Mouse (Mus musculus) hindbrain, postnatal 0 days (tissue): Measurements from ENCODE around the gene Grk1. TPM values are rescaled to one million over a fixed set of nuclear protein-coding genes. Genes with fewer than 3 reads are reported as not detected.

Source experiments
- ATAC-seq: fragments of 200-750 bp; cut with Nextera tagmentation; 2 replicates; pipeline ENCODE4 v1.8.0; 2017; ENCODE audit warnings: mild to moderate bottlenecking, moderate TSS enrichment, moderate library complexity
- DNase-seq: peaks from one replicate; pipeline ENCODE4 v3.0.0-alpha.2; 2015; ENCODE audit warnings: low spot score
- H3K27ac ChIP-seq: fragments of 300-500 bp; sonication (generic); 2 replicates; pipeline ENCODE4 v1.5.1; 2014; ENCODE audit warnings: mild to moderate bottlenecking
- H3K27me3 ChIP-seq: fragments of 300-500 bp; sonication (generic); 2 replicates; pipeline ENCODE4 v1.6.1; 2014; ENCODE audit warnings: low read length, mixed read lengths; ENCODE audit not compliant: insufficient read depth
- H3K36me3 ChIP-seq: fragments of 300-500 bp; sonication (generic); 2 replicates; pipeline ENCODE4 v1.6.1; 2014; ENCODE audit warnings: low read length, mixed read lengths; ENCODE audit not compliant: insufficient read depth
- H3K4me1 ChIP-seq: fragments of 300-500 bp; sonication (generic); 2 replicates; pipeline ENCODE4 v1.6.1; 2014; ENCODE audit warnings: antibody characterized with exemption, low read length, mixed read lengths; ENCODE audit not compliant: insufficient read depth
- H3K4me2 ChIP-seq: fragments of 300-500 bp; sonication (generic); 2 replicates; pipeline ENCODE4 v1.6.1; 2014; ENCODE audit warnings: low read depth, mild to moderate bottlenecking, low read length, moderate library complexity, mixed read lengths
- H3K4me3 ChIP-seq: fragments of 300-500 bp; sonication (generic); 2 replicates; pipeline ENCODE4 v1.5.1; 2014; ENCODE audit warnings: low read length
- H3K9ac ChIP-seq: fragments of 300-500 bp; sonication (generic); replicated peaks from 2 replicates; pipeline ENCODE4 v1.6.1; 2014; ENCODE audit warnings: mild to moderate bottlenecking, low read length, moderate library complexity, mixed read lengths
- H3K9me3 ChIP-seq: fragments of 300-500 bp; sonication (generic); 2 replicates; pipeline ENCODE4 v1.6.1; 2016; ENCODE audit warnings: low read length, mixed read lengths
- CTCF ChIP-seq: IDR thresholded peaks from 2 replicates; pipeline ENCODE4 v1.5.1; 2016; ENCODE audit warnings: antibody characterized with exemption, control low read depth, low read depth
- WGBS: fragments of 180-500 bp; shearing (Covaris S2); extraction: QIAGEN DNeasy Blood & Tissue Kit; methylation state at CpG from one replicate; pipeline ENCODE4 v1.1.7; 2014; 5-methylcytosine and 5-hydroxymethylcytosine counted together
- polyA plus RNA-seq: library from polyadenylated mRNA; unstranded; fragments of >200 nt; fragmentation: Nextera tagmentation; extraction: Ambion mirVana; gene quantifications from 2 replicates; pipeline ENCODE4 v1.2.1, GENCODE M21; 2015
- total RNA-seq: library from RNA; depleted of rRNA; stranded (reverse); fragments of >200 nt; gene quantifications from 2 replicates; pipeline ENCODE4 v1.2.3, GENCODE M21; 2014

Gene Grk1
- total and polyA plus RNA-seq, 2 experiments from 2014 or later = not detected

- TF ChIP-seq CTCF = no peak
- Histone ChIP-seq H3K4me1 (no peaks in the 10 kb centered on the region), H3K27me3 (no peaks in the 10 kb centered on the region), H3K4me2 (no peak overlapping the region), H3K9ac (no peak overlapping the region), H3K9me3 (no peaks in the 10 kb centered on the region), H3K4me3 (no peak overlapping the region), H3K27ac (no peak overlapping the region), H3K36me3 (peaks cover 16% of the 10 kb centered on the region)
- no peak for DNase-seq
- no peak for ATAC-seq
- 91% methylated on average over 3 of the region's 3 CpGs for WGBS
Measured at GRCm38 (mm10) chr8:13382536-13382935, 22.3 kb upstream of the Grk1 start.

- 96% methylated on average over 4 of the region's 4 CpGs for WGBS
- no peaks in the 10 kb centered on the region for H3K4me1 ChIP-seq
- H3K4me3 ChIP-seq = no peak overlapping the region
- no peaks in the 10 kb centered on the region for H3K27me3 ChIP-seq
- no peak overlapping the region for H3K27ac ChIP-seq
- TF ChIP-seq CTCF = no peak
- no peak for ATAC-seq
- H3K36me3 ChIP-seq = peaks cover 16% of the 10 kb centered on the region
- no peak overlapping the region for H3K4me2 ChIP-seq
- H3K9me3 ChIP-seq = no peaks in the 10 kb centered on the region
- no peak for DNase-seq
- H3K9ac ChIP-seq = no peak overlapping the region
Measured at GRCm38 (mm10) chr8:13382999-13383398, 21.9 kb upstream of the Grk1 start.

GRCm38 (mm10) chr8:13386366-13386765, 18.5 kb upstream of the Grk1 start:
- Histone ChIP-seq H3K9me3 (no peaks in the 10 kb centered on the region), H3K4me1 (no peaks in the 10 kb centered on the region), H3K4me2 (no peak overlapping the region), H3K36me3 (no peaks in the 10 kb centered on the region), H3K27ac (no peak overlapping the region), H3K9ac (no peak overlapping the region), H3K27me3 (no peaks in the 10 kb centered on the region), H3K4me3 (no peak overlapping the region)
- no peak for TF ChIP-seq CTCF
- no peak for ATAC-seq
- no peak for DNase-seq
- WGBS = 68% methylated on average over 13 of the region's 13 CpGs

- H3K9me3 ChIP-seq = no peaks in the 10 kb centered on the region
- no peaks in the 10 kb centered on the region for H3K27me3 ChIP-seq
- 84% methylated on average over 8 of the region's 8 CpGs for WGBS
- no peaks in the 10 kb centered on the region for H3K4me1 ChIP-seq
- H3K4me3 ChIP-seq = no peak overlapping the region
- DNase-seq (no peak), ATAC-seq (no peak)
- no peak overlapping the region for H3K27ac ChIP-seq
- no peak overlapping the region for H3K9ac ChIP-seq
- TF ChIP-seq CTCF = no peak
- H3K4me2 ChIP-seq = no peak overlapping the region
- H3K36me3 ChIP-seq = no peaks in the 10 kb centered on the region
Measured at GRCm38 (mm10) chr8:13387728-13388127, 17.2 kb upstream of the Grk1 start.

GRCm38 (mm10) chr8:13388744-13389143, 16.1 kb upstream of the Grk1 start:
- Histone ChIP-seq H3K4me3 (no peak overlapping the region), H3K4me2 (no peak overlapping the region), H3K9ac (no peak overlapping the region), H3K4me1 (no peaks in the 10 kb centered on the region), H3K27ac (no peak overlapping the region), H3K9me3 (no peaks in the 10 kb centered on the region), H3K27me3 (no peaks in the 10 kb centered on the region), H3K36me3 (no peaks in the 10 kb centered on the region)
- WGBS = 87% methylated on average over 2 of the region's 2 CpGs
- TF ChIP-seq CTCF = no peak
- ATAC-seq (no peak), DNase-seq (no peak)

GRCm38 (mm10) chr8:13393869-13394268, 11.0 kb upstream of the Grk1 start:
- H3K9ac ChIP-seq = no peak overlapping the region
- no peaks in the 10 kb centered on the region for H3K9me3 ChIP-seq
- no peaks in the 10 kb centered on the region for H3K27me3 ChIP-seq
- TF ChIP-seq CTCF = no peak
- ATAC-seq (no peak), DNase-seq (no peak)
- no peak overlapping the region for H3K27ac ChIP-seq
- H3K4me2 ChIP-seq = no peak overlapping the region
- H3K4me1 ChIP-seq = no peaks in the 10 kb centered on the region
- WGBS = 87% methylated on average over 7 of the region's 7 CpGs
- H3K4me3 ChIP-seq = no peak overlapping the region
- no peaks in the 10 kb centered on the region for H3K36me3 ChIP-seq

- H3K36me3 ChIP-seq = no peaks in the 10 kb centered on the region
- H3K27ac ChIP-seq = no peak within 1 kb of the TSS
- no peaks in the 10 kb centered on the region for H3K27me3 ChIP-seq
- no peak within 1 kb of the TSS for H3K9ac ChIP-seq
- TF ChIP-seq CTCF = no peak
- H3K9me3 ChIP-seq = no peaks in the 10 kb centered on the region
- H3K4me2 ChIP-seq = no peak within 1 kb of the TSS
- H3K4me1 ChIP-seq = no peaks in the 10 kb centered on the region
- 80% methylated on average over 5 of the region's 5 CpGs for WGBS
- DNase-seq (no peak), ATAC-seq (no peak)
- H3K4me3 ChIP-seq = no peak within 1 kb of the TSS
Measured at GRCm38 (mm10) chr8:13396725-13397124, 8.2 kb upstream of the Grk1 start, which contains the start of gene Atp4b. Gene Atp4b (minus strand): TSS chr8:13396825.
